Mouse (Mus musculus) small intestine, adult 2 months (tissue): ENCODE data around the gene Nutm1.

Experiments used
- CTCF ChIP-seq: fragments of 200-500 bp; IDR thresholded peaks from 2 replicates; pipeline ENCODE4 v1.5.1; 2012; ENCODE audit warnings: low read depth, mild to moderate bottlenecking, control low read depth, inconsistent platforms, low read length, moderate library complexity, mixed read lengths; ENCODE audit not compliant: insufficient replicate concordance, insufficient read length; ENCODE audit errors: extremely low read depth
- POLR2A ChIP-seq: fragments of 200-500 bp; IDR thresholded peaks from 2 replicates; pipeline ENCODE4 v1.6.1; 2012; ENCODE audit warnings: low read depth, mild to moderate bottlenecking, control low read depth, inconsistent platforms, low read length, moderate library complexity

- TF ChIP-seq CTCF (no peak), POLR2A (no peak)
Measured at GRCm38 (mm10) chr2:112266780-112267179, 7.7 kb upstream of the Nutm1 start.
